Mouse (Mus musculus) G1E (cell line): ENCODE measurements around the gene Gskip.

ENCODE experiments used
- CTCF ChIP-seq: IDR thresholded peaks from 2 replicates; pipeline ENCODE4 v1.5.1; 2012; ENCODE audit warnings: low read depth, low read length, inconsistent platforms, mixed read lengths
- GATA1 ChIP-seq: IDR thresholded peaks from 2 replicates; pipeline ENCODE4 v1.6.1; 2012; ENCODE audit warnings: borderline replicate concordance, low read length, inconsistent platforms, mixed read lengths
- POLR2AphosphoS5 ChIP-seq: IDR thresholded peaks from 2 replicates; pipeline ENCODE4 v1.6.1; 2012; ENCODE audit warnings: low read depth, low read length, inconsistent platforms; ENCODE audit not compliant: insufficient replicate concordance

- TF ChIP-seq CTCF (no peak), GATA1 (no peak), POLR2AphosphoS5 (no peak)
Measured at GRCm38 (mm10) chr12:105720196-105720595, 35.6 kb downstream of the Gskip start.
